Mouse (Mus musculus) midbrain, embryonic 15.5 days (tissue): ENCODE results near the gene Dbnl. TPM values are rescaled to one million over a fixed set of nuclear protein-coding genes. Genes with fewer than 3 reads are reported as not detected.
"Not testable (repeated sequence)": the region's sequence is repeated elsewhere in the genome, so short reads cannot be mapped to it uniquely, and the experiment has no call there.

ENCODE experiments used
- ATAC-seq: fragments of 200-750 bp; cut with Nextera tagmentation; replicated peaks from 2 replicates; pipeline ENCODE4 v1.8.0; 2017; ENCODE audit warnings: moderate TSS enrichment
- H3K27ac ChIP-seq: fragments of 300-500 bp; sonication (generic); 2 replicates; pipeline ENCODE4 v1.5.1; 2015; ENCODE audit warnings: mild to moderate bottlenecking, inconsistent platforms
- H3K27me3 ChIP-seq: fragments of 300-500 bp; sonication (generic); replicated peaks from 2 replicates; pipeline ENCODE4 v1.6.1; 2015; ENCODE audit warnings: inconsistent platforms
- H3K36me3 ChIP-seq: fragments of 300-500 bp; sonication (generic); replicated peaks from 2 replicates; pipeline ENCODE4 v1.6.1; 2015; ENCODE audit warnings: inconsistent platforms
- H3K4me1 ChIP-seq: fragments of 300-500 bp; sonication (generic); 2 replicates; pipeline ENCODE4 v1.6.1; 2015; ENCODE audit warnings: inconsistent platforms
- H3K4me2 ChIP-seq: fragments of 300-500 bp; sonication (generic); 2 replicates; pipeline ENCODE4 v1.6.1; 2015; ENCODE audit warnings: inconsistent platforms, mild to moderate bottlenecking, moderate library complexity
- H3K4me3 ChIP-seq: fragments of 300-500 bp; sonication (generic); 2 replicates; pipeline ENCODE4 v1.5.1; 2015; ENCODE audit warnings: mild to moderate bottlenecking, inconsistent platforms
- H3K9ac ChIP-seq: fragments of 300-500 bp; sonication (generic); 2 replicates; pipeline ENCODE4 v1.6.1; 2015; ENCODE audit warnings: mild to moderate bottlenecking, inconsistent platforms
- H3K9me3 ChIP-seq: fragments of 300-500 bp; sonication (generic); 2 replicates; pipeline ENCODE4 v1.6.1; 2016; ENCODE audit warnings: inconsistent platforms
- WGBS: fragments of 180-500 bp; shearing (Covaris S2); methylation state at CpG from one replicate; pipeline ENCODE4 v1.1.7; 2015; ENCODE audit warnings: mixed read lengths; 5-methylcytosine and 5-hydroxymethylcytosine counted together
- polyA plus RNA-seq: library from polyadenylated mRNA; unstranded; fragments of >200 nt; fragmentation: Nextera tagmentation; extraction: Ambion mirVana; gene quantifications from 2 replicates; pipeline ENCODE4 v1.2.1, GENCODE M21; 2015

The Dbnl gene
- polyA plus RNA-seq, 1 experiment from 2014 or later = 151 TPM

- ATAC-seq = no peak
- 89% methylated on average over 5 of the region's 5 CpGs for WGBS
- Histone ChIP-seq H3K4me3 (no peak overlapping the region), H3K9me3 (no peaks in the 10 kb centered on the region), H3K4me2 (no peak overlapping the region), H3K4me1 (no peaks in the 10 kb centered on the region), H3K27ac (no peak overlapping the region), H3K27me3 (no peaks in the 10 kb centered on the region), H3K9ac (no peak overlapping the region), H3K36me3 (peaks cover 48% of the 10 kb centered on the region)
Measured at GRCm38 (mm10) chr11:5797928-5798327, 9.6 kb downstream of the Dbnl start.

DNA sequence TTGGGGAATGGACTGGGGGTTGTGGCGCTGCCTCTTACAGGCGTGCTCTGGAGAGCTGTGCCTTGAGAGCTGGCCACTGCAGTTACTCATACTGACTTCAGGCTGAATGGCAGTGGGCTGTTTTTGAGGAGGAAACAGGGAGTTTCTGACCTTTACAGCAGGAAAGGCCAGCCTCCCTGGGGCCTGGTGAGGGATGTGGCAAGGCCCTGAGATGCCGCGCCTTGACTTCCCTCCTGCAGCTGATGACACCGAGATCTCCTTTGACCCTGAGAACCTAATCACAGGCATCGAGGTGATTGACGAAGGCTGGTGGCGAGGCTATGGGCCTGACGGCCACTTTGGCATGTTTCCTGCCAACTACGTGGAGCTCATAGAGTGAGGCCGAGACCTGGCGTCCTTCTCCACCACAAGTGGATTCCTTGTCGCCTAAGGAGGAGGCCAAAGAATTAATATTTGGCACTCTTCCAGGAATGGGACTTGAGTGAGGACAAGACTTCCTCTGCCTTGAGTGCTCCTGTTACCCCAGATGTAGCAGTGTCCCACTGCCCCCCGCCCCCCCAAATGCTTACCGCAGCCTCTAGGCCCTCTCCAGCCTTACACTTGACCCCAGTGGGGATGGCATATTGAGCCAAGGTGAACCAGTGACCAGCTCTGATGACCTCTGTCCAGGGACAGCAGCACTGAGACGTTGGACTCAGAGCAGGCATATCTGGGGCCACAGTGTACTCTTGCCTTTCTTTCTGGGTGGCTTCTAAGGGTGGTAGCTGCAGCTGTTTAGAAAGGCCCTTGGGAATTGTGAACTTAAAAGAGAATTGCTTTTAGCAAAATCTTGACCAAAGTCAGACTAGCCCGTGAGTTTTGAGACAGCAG is 11.6 kb downstream of the Dbnl start:
- Histone ChIP-seq H3K36me3 (peaks cover 45% of the 10 kb centered on the region), H3K9ac (no peak overlapping the region), H3K4me3 (no peak overlapping the region), H3K27me3 (no peaks in the 10 kb centered on the region), H3K9me3 (no peaks in the 10 kb centered on the region), H3K4me2 (no peak overlapping the region), H3K4me1 (no peaks in the 10 kb centered on the region; the same call in 1 of the 2 replicates), H3K27ac (no peak overlapping the region)
- no peak for ATAC-seq
- 89% methylated on average over 17 of the region's 17 CpGs for WGBS

DNA sequence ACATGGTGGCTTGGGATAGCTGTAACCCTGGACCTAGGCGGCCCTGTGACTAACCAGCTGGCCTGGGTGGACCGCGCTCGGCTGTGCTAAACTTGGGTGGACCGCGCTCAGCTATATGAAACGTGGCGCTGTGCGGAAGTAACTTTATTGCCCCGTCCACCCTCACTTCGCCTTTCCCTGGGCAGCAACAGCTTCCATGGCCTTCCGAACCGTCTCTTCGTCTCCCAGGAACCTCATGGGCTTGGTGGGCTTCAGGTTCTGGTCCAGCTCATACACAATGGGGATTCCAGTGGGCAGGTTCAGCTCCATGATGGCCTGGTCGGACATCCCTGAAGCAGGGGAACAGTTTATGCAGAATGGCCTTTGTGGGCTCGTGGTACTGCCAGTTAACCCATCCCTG is 13.2 kb downstream of the Dbnl start:
- Histone ChIP-seq H3K4me2 (no peak overlapping the region), H3K27ac (no peak overlapping the region), H3K9ac (no peak overlapping the region), H3K9me3 (no peaks in the 10 kb centered on the region), H3K4me3 (no peak overlapping the region), H3K36me3 (peaks cover 30% of the 10 kb centered on the region), H3K4me1 (no peaks in the 10 kb centered on the region; the same call in 1 of the 2 replicates), H3K27me3 (no peaks in the 10 kb centered on the region)
- ATAC-seq = no peak
- 93% methylated on average over 16 of the region's 16 CpGs for WGBS

- Histone ChIP-seq H3K4me1 (no peaks in the 10 kb centered on the region; the same call in 1 of the 2 replicates), H3K9ac (no peak overlapping the region), H3K27ac (no peak overlapping the region), H3K9me3 (no peaks in the 10 kb centered on the region), H3K4me2 (no peak overlapping the region), H3K4me3 (no peak overlapping the region), H3K36me3 (peaks cover 25% of the 10 kb centered on the region; the same call in 1 of the 2 replicates), H3K27me3 (no peaks in the 10 kb centered on the region)
- WGBS = 70% methylated on average over 12 of the region's 12 CpGs
- peak; percentile 46; the same call in 1 of the 2 replicates for ATAC-seq
Measured at GRCm38 (mm10) chr11:5802005-5802404, 13.7 kb downstream of the Dbnl start.

GRCm38 (mm10) chr11:5802457-5803217 is 14.3 kb downstream of the Dbnl start:
- Histone ChIP-seq H3K4me2 (no peak overlapping the region), H3K9me3 (no peaks in the 10 kb centered on the region), H3K4me1 (no peaks in the 10 kb centered on the region; the same call in 1 of the 2 replicates), H3K4me3 (no peak overlapping the region), H3K36me3 (peaks cover 20% of the 10 kb centered on the region; the same call in 1 of the 2 replicates), H3K27ac (no peak overlapping the region), H3K9ac (no peak overlapping the region), H3K27me3 (no peaks in the 10 kb centered on the region)
- peak; percentile 19; the same call in 1 of the 2 replicates for ATAC-seq
- WGBS = 87% methylated on average over 8 of the region's 8 CpGs

- H3K4me1 ChIP-seq = no peaks in the 10 kb centered on the region; the same call in 1 of the 2 replicates
- no peak for ATAC-seq
- no peaks in the 10 kb centered on the region for H3K27me3 ChIP-seq
- H3K9me3 ChIP-seq = no peaks in the 10 kb centered on the region
- WGBS = 50% methylated on average over 8 of the region's 8 CpGs
- peaks cover 12% of the 10 kb centered on the region; the same call in 1 of the 2 replicates for H3K36me3 ChIP-seq
- no peak within 1 kb of the TSS for H3K27ac ChIP-seq
- H3K4me3 ChIP-seq = no peak within 1 kb of the TSS
- no peak within 1 kb of the TSS for H3K9ac ChIP-seq
- H3K4me2 ChIP-seq = no peak within 1 kb of the TSS
Measured at GRCm38 (mm10) chr11:5803551-5803981, 15.3 kb downstream of the Dbnl start, which contains the start of gene Pgam2. Gene Pgam2 (minus strand): TSS chr11:5803733.

- H3K27me3 ChIP-seq = no peaks in the 10 kb centered on the region
- 79% methylated on average over 5 of the region's 5 CpGs for WGBS
- no peak overlapping the region for H3K4me3 ChIP-seq
- peaks cover 12% of the 10 kb centered on the region; the same call in 1 of the 2 replicates for H3K36me3 ChIP-seq
- H3K4me1 ChIP-seq = no peaks in the 10 kb centered on the region; the same call in 1 of the 2 replicates
- H3K27ac ChIP-seq = no peak overlapping the region
- H3K9ac ChIP-seq = no peak overlapping the region
- no peaks in the 10 kb centered on the region for H3K9me3 ChIP-seq
- 0 out of 2 replicates have a peak, but pooled peaks have one; percentile 26 for ATAC-seq
- no peak overlapping the region for H3K4me2 ChIP-seq
Measured at GRCm38 (mm10) chr11:5804174-5804573, 15.9 kb downstream of the Dbnl start.

- Histone ChIP-seq H3K27ac (no peak overlapping the region), H3K36me3 (0 out of 2 replicates have a peak, but pooled peaks cover 7% of the 10 kb centered on the region), H3K4me2 (no peak overlapping the region), H3K27me3 (no peaks in the 10 kb centered on the region), H3K9me3 (no peaks in the 10 kb centered on the region), H3K9ac (no peak overlapping the region), H3K4me3 (no peak overlapping the region), H3K4me1 (no peaks in the 10 kb centered on the region; the same call in 1 of the 2 replicates)
- 81% methylated on average over 3 of the region's 3 CpGs for WGBS
- no peak for ATAC-seq
Measured at GRCm38 (mm10) chr11:5805711-5806110, 17.4 kb downstream of the Dbnl start.

- WGBS = 82% methylated on average over 9 of the region's 9 CpGs
- no peak overlapping the region for H3K4me2 ChIP-seq
- no peak for ATAC-seq
Measured at GRCm38 (mm10) chr11:5807956-5808355, 19.7 kb downstream of the Dbnl start.

GRCm38 (mm10) chr11:5809487-5809886 is 21.2 kb downstream of the Dbnl start:
- H3K36me3 ChIP-seq, H3K4me2 ChIP-seq, H3K27me3 ChIP-seq, H3K4me3 ChIP-seq, H3K27ac ChIP-seq, H3K4me1 ChIP-seq, ATAC-seq, H3K9ac ChIP-seq, H3K9me3 ChIP-seq: not testable (repeated sequence)
- 97% methylated on average over 4 of the region's 4 CpGs for WGBS

More at GRCm38 (mm10) chr11:5807956-5808355, 19.7 kb downstream of the Dbnl start:
- Histone ChIP-seq H3K27ac (no peak overlapping the region), H3K4me1 (no peaks in the 10 kb centered on the region; the same call in 1 of the 2 replicates), H3K9ac (no peak overlapping the region), H3K27me3 (no peaks in the 10 kb centered on the region), H3K9me3 (no peaks in the 10 kb centered on the region), H3K4me3 (no peak overlapping the region), H3K36me3 (no peaks in the 10 kb centered on the region)

GRCm38 (mm10) chr11:5813381-5813780 is 25.1 kb downstream of the Dbnl start:
- Histone ChIP-seq H3K9ac (no peak overlapping the region), H3K27me3 (no peaks in the 10 kb centered on the region), H3K4me2 (no peak overlapping the region), H3K4me3 (no peak overlapping the region), H3K4me1 (no peaks in the 10 kb centered on the region), H3K27ac (no peak overlapping the region), H3K9me3 (no peaks in the 10 kb centered on the region), H3K36me3 (no peaks in the 10 kb centered on the region)
- ATAC-seq = no peak
- WGBS = 79% methylated on average over 10 of the region's 10 CpGs

DNA sequence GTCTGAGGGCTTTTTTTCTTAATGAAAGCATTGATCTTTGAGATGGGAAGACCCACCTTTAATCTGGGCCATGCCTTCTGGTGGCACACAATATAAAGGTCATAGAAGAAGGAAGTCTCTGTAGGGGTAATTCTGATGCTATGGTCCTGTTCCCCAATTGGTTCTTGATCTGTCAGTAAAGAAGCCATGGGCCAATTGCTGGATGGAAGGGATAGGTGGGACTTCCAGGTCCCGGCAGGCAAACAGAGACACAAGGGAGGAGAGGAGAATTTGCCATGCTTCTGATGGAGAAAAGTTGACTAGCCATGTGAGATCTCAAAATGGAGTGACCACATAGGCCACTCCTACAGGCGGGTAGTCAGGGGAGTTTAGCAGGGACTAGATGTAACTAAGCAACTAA is 30.9 kb downstream of the Dbnl start:
- Histone ChIP-seq H3K4me1 (no peaks in the 10 kb centered on the region), H3K9ac (no peak overlapping the region), H3K4me2 (no peak overlapping the region), H3K27ac (no peak overlapping the region), H3K27me3 (no peaks in the 10 kb centered on the region), H3K4me3 (no peak overlapping the region), H3K36me3 (no peaks in the 10 kb centered on the region), H3K9me3 (no peaks in the 10 kb centered on the region)
- WGBS = 79% methylated on average over 2 of the region's 2 CpGs
- no peak for ATAC-seq
